Mouse (Mus musculus) C2C12 (cell line): ENCODE results near the gene Rab31. TPM values are rescaled to one million over a fixed set of nuclear protein-coding genes. Genes with fewer than 3 reads are reported as not detected.
A peak's percentile ranks its signal among the peaks of the same experiment; 100 is the strongest.
"Not testable (repeated sequence)": the region's sequence is repeated elsewhere in the genome, so short reads cannot be mapped to it uniquely, and the experiment has no call there.

ENCODE experiments used
- H3K27me3 ChIP-seq: one replicate; pipeline ENCODE4 v1.6.1; 2011; ENCODE audit not compliant: control insufficient read depth, insufficient read depth, insufficient read length
- H3K36me3 ChIP-seq: one replicate; pipeline ENCODE4 v1.6.1; 2011; ENCODE audit not compliant: control insufficient read depth, insufficient read depth
- H3K4me3 ChIP-seq: one replicate; pipeline ENCODE4 v1.5.1; 2011; ENCODE audit warnings: mild to moderate bottlenecking, control low read depth; ENCODE audit not compliant: poor library complexity, insufficient read depth, severe bottlenecking
- H3K79me2 ChIP-seq: one replicate; pipeline ENCODE4 v1.6.1; 2011; ENCODE audit not compliant: control insufficient read depth, insufficient read depth
- H3K79me3 ChIP-seq: one replicate; pipeline ENCODE4 v1.6.1; 2011; ENCODE audit warnings: low read depth, control low read depth
- H3ac ChIP-seq: one replicate; pipeline ENCODE3; 2011; ENCODE audit warnings: low read depth; ENCODE audit not compliant: control insufficient read depth, insufficient read length
- CEBPB ChIP-seq: IDR thresholded peaks from one replicate; pipeline ENCODE4 v1.6.1; 2011; ENCODE audit warnings: low read depth, mild to moderate bottlenecking, control low read depth, moderate library complexity
- CTCF ChIP-seq: IDR thresholded peaks from one replicate; pipeline ENCODE4 v1.5.1; 2011; ENCODE audit not compliant: control insufficient read depth, insufficient read depth, insufficient read length
- FOSL1 ChIP-seq: IDR thresholded peaks from one replicate; pipeline ENCODE4 v1.8.0; 2011; ENCODE audit warnings: mild to moderate bottlenecking, low read length; ENCODE audit not compliant: poor library complexity, insufficient read depth, severe bottlenecking
- MAX ChIP-seq: IDR thresholded peaks from one replicate; pipeline ENCODE4 v1.6.1; 2011; ENCODE audit warnings: mild to moderate bottlenecking, control low read depth
- MYOD1 ChIP-seq: IDR thresholded peaks from one replicate; pipeline ENCODE4 v1.6.1; 2011; ENCODE audit warnings: low read depth; ENCODE audit not compliant: control insufficient read depth, insufficient read length
- MYOG ChIP-seq: IDR thresholded peaks from one replicate; pipeline ENCODE4 v1.6.1; 2011; ENCODE audit not compliant: control insufficient read depth, insufficient read length; ENCODE audit errors: extremely low read depth
- USF1 ChIP-seq: IDR thresholded peaks from one replicate; pipeline ENCODE4 v1.6.1; 2011; ENCODE audit warnings: low read depth, mild to moderate bottlenecking, control low read depth, moderate library complexity
- polyA plus RNA-seq: library from polyadenylated mRNA; unstranded; fragments of >200 nt; fragmentation: generic; extraction: Trizol; gene quantifications from one replicate; pipeline ENCODE4 v1.2.1, GENCODE M21; 2012; ENCODE audit warnings: missing spikeins

Gene Rab31
- polyA plus RNA-seq, 1 experiment = 144 TPM

DNA sequence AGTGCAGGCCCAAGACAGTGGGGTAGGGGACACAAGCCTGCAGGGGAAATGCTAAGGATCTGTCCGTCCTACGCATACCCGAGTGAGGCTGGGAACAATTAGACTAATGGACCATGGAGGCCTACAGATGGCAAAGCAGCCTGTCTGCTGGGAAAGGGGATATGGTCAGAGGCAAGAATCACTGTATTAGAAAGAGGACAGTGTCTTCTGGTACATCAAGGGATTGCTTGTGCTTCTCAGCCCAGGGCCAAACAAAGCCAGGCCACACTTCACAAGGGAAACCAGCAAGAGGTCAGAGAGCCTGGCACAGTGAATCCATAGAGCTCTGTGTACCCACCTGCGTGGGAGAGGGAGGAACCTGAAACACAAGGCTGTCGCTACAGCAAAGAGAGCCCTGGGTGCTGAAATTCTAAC lies 130.0 kb downstream of the Rab31 start:
- no peaks in the 10 kb centered on the region for H3K79me3 ChIP-seq
- no peaks in the 10 kb centered on the region for H3K36me3 ChIP-seq
- H3K4me3 ChIP-seq = no peak overlapping the region
- no peaks in the 10 kb centered on the region for H3K27me3 ChIP-seq
- TF ChIP-seq MYOG (no peak), FOSL1 (no peak), MYOD1 (no peak), MAX (no peak), USF1 (no peak), CTCF (no peak), CEBPB (no peak)
- no peaks in the 10 kb centered on the region for H3K79me2 ChIP-seq
- no peak overlapping the region for H3ac ChIP-seq

DNA sequence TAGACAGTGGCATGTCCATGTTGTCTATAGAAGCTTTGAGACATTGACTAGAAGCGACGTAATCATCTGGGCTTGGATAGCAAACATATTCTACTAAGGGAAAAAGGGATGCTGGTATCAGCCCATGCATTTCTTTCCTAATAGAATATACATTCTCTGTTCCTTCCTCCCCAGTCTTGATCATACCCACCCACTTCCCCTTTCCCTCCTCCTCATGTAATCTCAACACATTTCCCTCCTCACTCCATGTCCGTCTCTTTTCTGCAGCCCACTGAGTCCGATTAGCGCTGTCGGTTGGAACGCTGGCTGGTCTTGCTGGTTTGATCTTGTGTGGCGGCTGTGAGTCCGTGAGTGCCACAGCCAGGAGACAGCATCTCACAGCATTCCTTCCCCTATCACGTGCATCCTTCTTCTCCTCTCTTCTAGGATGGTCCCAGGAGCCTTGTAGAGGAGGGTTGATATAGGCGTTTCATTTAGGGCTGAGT lies 130.8 kb downstream of the Rab31 start, which contains the start of gene Txndc2:
Gene Txndc2 (minus strand): TSS at position 435 of the 485 bp plus-strand sequence.
- TF ChIP-seq CEBPB (no peak), MYOG (no peak), MAX (no peak), FOSL1 (no peak), MYOD1 (no peak)
- H3K4me3 ChIP-seq = no peak within 1 kb of the TSS
- no peak within 1 kb of the TSS for H3ac ChIP-seq
- H3K79me2 ChIP-seq = no peaks in the 10 kb centered on the region
- H3K36me3 ChIP-seq = no peaks in the 10 kb centered on the region
- H3K27me3 ChIP-seq = no peaks in the 10 kb centered on the region
- no peaks in the 10 kb centered on the region for H3K79me3 ChIP-seq

DNA sequence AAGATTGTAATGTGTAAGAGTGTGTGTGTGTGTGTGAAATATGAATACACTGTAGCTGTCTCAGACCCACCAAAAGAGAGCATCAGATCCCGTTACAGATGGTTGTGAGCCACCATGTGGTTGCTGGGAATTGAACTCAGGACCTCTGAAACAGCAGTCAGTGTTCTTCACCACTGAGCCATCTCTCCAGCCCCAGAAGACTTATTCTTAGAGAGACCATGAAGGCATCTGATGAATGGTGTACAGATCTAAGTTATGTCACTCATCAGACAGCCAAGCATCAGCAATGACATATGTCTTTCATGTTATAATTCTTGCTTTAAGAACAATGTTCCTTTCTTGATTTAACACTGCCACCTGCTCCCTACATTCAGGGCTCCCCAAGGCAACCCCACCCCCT lies 133.4 kb downstream of the Rab31 start:
- Histone ChIP-seq H3K27me3 (no peaks in the 10 kb centered on the region), H3K79me2 (no peaks in the 10 kb centered on the region), H3K79me3 (no peaks in the 10 kb centered on the region), H3ac (no peak overlapping the region), H3K36me3 (no peaks in the 10 kb centered on the region), H3K4me3 (no peak overlapping the region)
- TF ChIP-seq CTCF = no peak
- no peak for TF ChIP-seq MAX
- TF ChIP-seq MYOG = no peak
- no peak for TF ChIP-seq USF1
- no peak for TF ChIP-seq CEBPB
- TF ChIP-seq FOSL1 = no peak
- no peak for TF ChIP-seq MYOD1

DNA sequence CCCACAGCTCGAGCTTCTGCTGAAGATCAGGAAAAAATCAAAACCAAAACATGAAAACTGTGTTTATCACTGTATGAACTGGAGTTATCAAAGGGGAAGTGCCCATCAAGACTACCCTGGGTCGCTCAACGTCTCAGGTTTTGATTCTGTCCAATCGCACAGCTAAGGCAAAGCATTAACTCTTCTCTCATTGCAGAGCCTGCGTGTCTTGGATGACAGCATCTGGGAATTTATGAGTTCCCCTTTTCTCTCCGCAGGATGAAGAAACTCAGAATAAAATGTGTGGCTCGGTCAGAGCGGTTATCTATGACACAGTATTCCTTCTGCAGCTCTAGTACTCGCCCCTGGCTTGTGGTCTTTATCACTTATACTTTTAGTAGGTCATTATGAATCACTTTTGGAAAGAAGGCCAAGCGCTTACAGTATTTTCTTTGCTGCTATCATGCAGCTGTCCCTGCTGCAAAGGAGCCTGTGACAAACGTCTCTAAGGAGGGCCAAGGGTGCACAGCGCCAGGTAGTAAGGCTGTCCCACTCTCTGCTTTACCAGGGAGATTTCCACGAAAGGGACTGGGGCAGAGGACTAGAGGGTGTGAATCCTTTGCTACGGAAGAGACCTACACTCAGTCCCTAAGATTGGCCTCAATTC lies 136.7 kb downstream of the Rab31 start:
- Histone ChIP-seq H3K79me2 (no peaks in the 10 kb centered on the region), H3K79me3 (no peaks in the 10 kb centered on the region)
- TF ChIP-seq CTCF = no peak
- peak; percentile 21 for TF ChIP-seq MAX
- TF ChIP-seq FOSL1 = no peak
- no peak for TF ChIP-seq MYOG
- no peak for TF ChIP-seq USF1
- TF ChIP-seq CEBPB = peak; percentile 74
- peak; percentile 92 for TF ChIP-seq MYOD1

DNA sequence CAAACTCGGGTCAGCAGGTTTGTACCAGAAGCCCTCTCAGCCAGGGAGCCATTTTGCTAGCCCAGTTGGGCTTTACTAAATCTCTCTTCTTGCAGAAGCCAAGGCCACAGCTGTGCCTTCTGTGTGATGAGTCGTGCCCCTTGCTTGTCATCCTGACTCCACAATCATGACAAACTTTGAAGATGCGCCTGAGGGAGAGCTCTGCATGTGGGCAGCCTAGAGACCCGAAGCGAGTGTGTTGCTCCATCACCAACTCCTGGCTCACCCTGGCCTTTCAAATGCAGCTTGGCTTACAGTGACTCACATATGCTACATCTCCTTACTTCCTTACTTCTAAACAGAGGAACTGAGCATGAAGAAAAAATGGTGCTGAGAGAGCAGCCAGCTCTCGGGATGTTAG lies 142.6 kb downstream of the Rab31 start:
- Histone ChIP-seq H3ac (no peak overlapping the region), H3K79me3 (no peaks in the 10 kb centered on the region), H3K4me3 (no peak overlapping the region), H3K27me3 (no peaks in the 10 kb centered on the region), H3K79me2 (no peaks in the 10 kb centered on the region), H3K36me3 (no peaks in the 10 kb centered on the region)
- TF ChIP-seq MYOG = no peak
- TF ChIP-seq CTCF = no peak
- peak; percentile 18 for TF ChIP-seq MYOD1
- no peak for TF ChIP-seq USF1
- no peak for TF ChIP-seq FOSL1

More for the DNA sequence above, 136.7 kb downstream of the Rab31 start:
- H3K27me3 ChIP-seq = no peaks in the 10 kb centered on the region
- no peak overlapping the region for H3K4me3 ChIP-seq
- H3K36me3 ChIP-seq = no peaks in the 10 kb centered on the region
- H3ac ChIP-seq = no peak overlapping the region

DNA sequence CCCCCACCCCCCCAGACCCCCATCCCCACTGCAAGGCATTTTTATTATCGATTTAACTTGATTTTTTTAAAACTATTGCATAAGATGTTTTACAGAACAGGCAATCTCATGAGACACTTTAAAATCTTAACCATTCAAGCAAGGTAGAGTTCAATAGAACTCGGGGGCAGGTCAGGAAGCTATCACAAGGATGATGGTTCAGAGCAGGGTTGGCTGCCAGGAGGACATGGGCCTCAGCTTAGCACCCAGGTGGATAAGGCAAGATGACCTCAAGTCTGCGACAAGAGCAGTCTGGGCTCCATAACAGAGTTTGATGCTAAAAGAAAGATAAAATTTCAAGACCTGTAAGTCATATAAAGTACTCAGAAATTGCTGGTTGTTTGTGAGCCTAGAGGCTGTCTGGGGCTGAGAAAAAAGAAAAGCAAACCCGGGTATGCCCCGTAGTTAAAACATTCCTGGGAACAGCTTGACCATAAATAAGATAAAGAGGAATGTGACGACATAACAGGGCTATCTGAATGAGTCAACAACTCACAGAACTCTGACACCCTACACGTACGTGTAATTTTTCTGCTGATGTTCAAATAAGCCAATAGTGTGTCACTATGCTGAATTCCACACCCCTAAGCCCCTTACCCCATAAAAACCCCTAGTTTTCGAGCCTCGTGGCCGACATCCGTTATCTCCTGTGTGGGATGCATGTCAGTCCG lies 143.6 kb downstream of the Rab31 start:
- not testable (repeated sequence) for H3K27me3 ChIP-seq, H3ac ChIP-seq, H3K79me2 ChIP-seq, H3K79me3 ChIP-seq, H3K36me3 ChIP-seq, H3K4me3 ChIP-seq
- peak; percentile 9 for TF ChIP-seq CEBPB
